Mouse (Mus musculus) embryonic fibroblast, embryonic 13.5 days (primary cell): ENCODE data around the gene Sdccag8. TPM values are rescaled to one million over a fixed set of nuclear protein-coding genes. Genes with fewer than 3 reads are reported as not detected.

Source experiments
- H3K27ac ChIP-seq: 2 replicates; pipeline ENCODE4 v1.5.1; 2012; ENCODE audit warnings: low read length, control low read depth, inconsistent platforms; ENCODE audit not compliant: insufficient read depth
- H3K4me1 ChIP-seq: 2 replicates; pipeline ENCODE4 v1.6.1; 2011; ENCODE audit warnings: low read length; ENCODE audit not compliant: control insufficient read depth, insufficient read depth
- H3K4me3 ChIP-seq: 2 replicates; pipeline ENCODE4 v1.5.1; 2011; ENCODE audit warnings: mild to moderate bottlenecking, control low read depth, low read length; ENCODE audit not compliant: insufficient read depth
- CTCF ChIP-seq: IDR thresholded peaks from 2 replicates; pipeline ENCODE4 v1.5.1; 2011; ENCODE audit warnings: mild to moderate bottlenecking, control low read depth, low read length, moderate library complexity, borderline replicate concordance; ENCODE audit not compliant: insufficient read depth
- POLR2A ChIP-seq: IDR thresholded peaks from 2 replicates; pipeline ENCODE4 v1.6.1; 2011; ENCODE audit warnings: low read depth, mild to moderate bottlenecking, control low read depth, low read length, moderate library complexity
- polyA plus RNA-seq: library from polyadenylated mRNA; stranded (reverse); fragments of >200 nt; gene quantifications from 2 replicates; pipeline ENCODE4 v1.2.4, GENCODE M21; 2011; ENCODE audit warnings: low read depth; ENCODE audit not compliant: missing spikeins, insufficient read length

The Sdccag8 gene
- polyA plus RNA-seq, 1 experiment: 14.3 TPM

GRCm38 (mm10) chr1:176871975-176872374 lies 57.5 kb downstream of the Sdccag8 start:
- H3K4me3 ChIP-seq: no peak overlapping the region
- no peak for TF ChIP-seq CTCF
- TF ChIP-seq POLR2A: no peak

GRCm38 (mm10) chr1:176873463-176873862 lies 59.0 kb downstream of the Sdccag8 start:
- H3K27ac ChIP-seq: no peak overlapping the region
- TF ChIP-seq POLR2A (no peak), CTCF (no peak)

More at GRCm38 (mm10) chr1:176871975-176872374, 57.5 kb downstream of the Sdccag8 start:
- Histone ChIP-seq H3K4me1 (no peaks in the 10 kb centered on the region), H3K27ac (no peak overlapping the region)

GRCm38 (mm10) chr1:176874155-176874554 lies 59.7 kb downstream of the Sdccag8 start:
- TF ChIP-seq POLR2A (no peak), CTCF (no peak)
- no peak overlapping the region for H3K27ac ChIP-seq
- no peaks in the 10 kb centered on the region for H3K4me1 ChIP-seq
- H3K4me3 ChIP-seq: no peak overlapping the region

More at GRCm38 (mm10) chr1:176873463-176873862, 59.0 kb downstream of the Sdccag8 start:
- no peaks in the 10 kb centered on the region for H3K4me1 ChIP-seq
- no peak overlapping the region for H3K4me3 ChIP-seq

- Histone ChIP-seq H3K4me1 (no peaks in the 10 kb centered on the region), H3K4me3 (no peak overlapping the region), H3K27ac (no peak overlapping the region)
- TF ChIP-seq POLR2A: no peak
- TF ChIP-seq CTCF: no peak
Observed at GRCm38 (mm10) chr1:176877756-176878155, 63.3 kb downstream of the Sdccag8 start.

GRCm38 (mm10) chr1:176879005-176879404 lies 64.5 kb downstream of the Sdccag8 start:
- no peak overlapping the region for H3K27ac ChIP-seq
- no peaks in the 10 kb centered on the region for H3K4me1 ChIP-seq
- H3K4me3 ChIP-seq: no peak overlapping the region
- TF ChIP-seq CTCF: no peak
- no peak for TF ChIP-seq POLR2A

GRCm38 (mm10) chr1:176879614-176880013 lies 65.2 kb downstream of the Sdccag8 start:
- TF ChIP-seq CTCF: no peak
- H3K4me3 ChIP-seq: no peak overlapping the region

GRCm38 (mm10) chr1:176880101-176880500 lies 65.6 kb downstream of the Sdccag8 start:
- Histone ChIP-seq H3K4me1 (no peaks in the 10 kb centered on the region), H3K4me3 (no peak overlapping the region), H3K27ac (no peak overlapping the region)
- TF ChIP-seq POLR2A: no peak
- no peak for TF ChIP-seq CTCF

More at GRCm38 (mm10) chr1:176879614-176880013, 65.2 kb downstream of the Sdccag8 start:
- Histone ChIP-seq H3K4me1 (no peaks in the 10 kb centered on the region), H3K27ac (no peak overlapping the region)

- no peak for TF ChIP-seq CTCF
- TF ChIP-seq POLR2A: no peak
- no peak overlapping the region for H3K27ac ChIP-seq
- H3K4me3 ChIP-seq: no peak overlapping the region
- H3K4me1 ChIP-seq: no peaks in the 10 kb centered on the region
Observed at GRCm38 (mm10) chr1:176880943-176881342, 66.5 kb downstream of the Sdccag8 start.

GRCm38 (mm10) chr1:176885207-176885933 lies 70.9 kb downstream of the Sdccag8 start:
- TF ChIP-seq POLR2A: no peak
- TF ChIP-seq CTCF: no peak
- Histone ChIP-seq H3K4me3 (no peak overlapping the region), H3K27ac (no peak overlapping the region), H3K4me1 (no peaks in the 10 kb centered on the region)

- Histone ChIP-seq H3K27ac (no peak overlapping the region), H3K4me1 (no peaks in the 10 kb centered on the region), H3K4me3 (no peak overlapping the region)
- TF ChIP-seq POLR2A (no peak), CTCF (no peak)
Observed at GRCm38 (mm10) chr1:176886002-176886401, 71.5 kb downstream of the Sdccag8 start.

GRCm38 (mm10) chr1:176903741-176904140 lies 89.3 kb downstream of the Sdccag8 start:
- TF ChIP-seq CTCF (no peak), POLR2A (no peak)
- Histone ChIP-seq H3K27ac (no peak overlapping the region), H3K4me3 (no peak overlapping the region), H3K4me1 (no peaks in the 10 kb centered on the region)
